Mouse (Mus musculus) C2C12 (cell line): ENCODE measurements around the gene Cenpb. TPM values are rescaled to one million over a fixed set of nuclear protein-coding genes. Genes with fewer than 3 reads are reported as not detected.
"Not testable (repeated sequence)": the region's sequence is repeated elsewhere in the genome, so short reads cannot be mapped to it uniquely, and the experiment has no call there.

Experiments used
- H3K27me3 ChIP-seq: one replicate; pipeline ENCODE4 v1.6.1; 2011; ENCODE audit not compliant: control insufficient read depth, insufficient read depth, insufficient read length
- H3K36me3 ChIP-seq: one replicate; pipeline ENCODE4 v1.6.1; 2011; ENCODE audit not compliant: control insufficient read depth, insufficient read depth
- H3K4me3 ChIP-seq: one replicate; pipeline ENCODE4 v1.5.1; 2011; ENCODE audit warnings: mild to moderate bottlenecking, control low read depth; ENCODE audit not compliant: poor library complexity, insufficient read depth, severe bottlenecking
- H3K79me2 ChIP-seq: one replicate; pipeline ENCODE4 v1.6.1; 2011; ENCODE audit not compliant: control insufficient read depth, insufficient read depth
- H3K79me3 ChIP-seq: one replicate; pipeline ENCODE4 v1.6.1; 2011; ENCODE audit warnings: low read depth, control low read depth
- H3ac ChIP-seq: one replicate; pipeline ENCODE3; 2011; ENCODE audit warnings: low read depth; ENCODE audit not compliant: control insufficient read depth, insufficient read length
- CEBPB ChIP-seq: IDR thresholded peaks from one replicate; pipeline ENCODE4 v1.6.1; 2011; ENCODE audit warnings: low read depth, mild to moderate bottlenecking, control low read depth, moderate library complexity
- CTCF ChIP-seq: IDR thresholded peaks from one replicate; pipeline ENCODE4 v1.5.1; 2011; ENCODE audit not compliant: control insufficient read depth, insufficient read depth, insufficient read length
- FOSL1 ChIP-seq: IDR thresholded peaks from one replicate; pipeline ENCODE4 v1.8.0; 2011; ENCODE audit warnings: mild to moderate bottlenecking, low read length; ENCODE audit not compliant: poor library complexity, insufficient read depth, severe bottlenecking
- MAX ChIP-seq: IDR thresholded peaks from one replicate; pipeline ENCODE4 v1.6.1; 2011; ENCODE audit warnings: mild to moderate bottlenecking, control low read depth
- MYOD1 ChIP-seq: IDR thresholded peaks from one replicate; pipeline ENCODE4 v1.6.1; 2011; ENCODE audit warnings: low read depth; ENCODE audit not compliant: control insufficient read depth, insufficient read length
- MYOG ChIP-seq: IDR thresholded peaks from one replicate; pipeline ENCODE4 v1.6.1; 2011; ENCODE audit not compliant: control insufficient read depth, insufficient read length; ENCODE audit errors: extremely low read depth
- USF1 ChIP-seq: IDR thresholded peaks from one replicate; pipeline ENCODE4 v1.6.1; 2011; ENCODE audit warnings: low read depth, mild to moderate bottlenecking, control low read depth, moderate library complexity
- long read RNA-seq, 2 experiments: library from polyadenylated mRNA; unstranded; transcript quantifications; one replicate each; pipeline ENCODE4 v2.0.0; 2019 to 2020
- polyA plus RNA-seq: library from polyadenylated mRNA; unstranded; fragments of >200 nt; fragmentation: generic; extraction: Trizol; gene quantifications from one replicate; pipeline ENCODE4 v1.2.1, GENCODE M21; 2012; ENCODE audit warnings: missing spikeins

The Cenpb gene
- polyA plus RNA-seq: 168 TPM
- long read RNA-seq, experiment 1, full-length matches to known transcripts: 57 of 57 reads
- long read RNA-seq, experiment 1, partial matches to known transcripts: 0 of 57 reads
- long read RNA-seq, experiment 1, other reads (novel, unspliced or antisense): 0 of 57 reads
- long read RNA-seq, experiment 2, full-length matches to known transcripts: 17 of 17 reads
- long read RNA-seq, experiment 2, partial matches to known transcripts: 0 of 17 reads
- long read RNA-seq, experiment 2, other reads (novel, unspliced or antisense): 0 of 17 reads

DNA sequence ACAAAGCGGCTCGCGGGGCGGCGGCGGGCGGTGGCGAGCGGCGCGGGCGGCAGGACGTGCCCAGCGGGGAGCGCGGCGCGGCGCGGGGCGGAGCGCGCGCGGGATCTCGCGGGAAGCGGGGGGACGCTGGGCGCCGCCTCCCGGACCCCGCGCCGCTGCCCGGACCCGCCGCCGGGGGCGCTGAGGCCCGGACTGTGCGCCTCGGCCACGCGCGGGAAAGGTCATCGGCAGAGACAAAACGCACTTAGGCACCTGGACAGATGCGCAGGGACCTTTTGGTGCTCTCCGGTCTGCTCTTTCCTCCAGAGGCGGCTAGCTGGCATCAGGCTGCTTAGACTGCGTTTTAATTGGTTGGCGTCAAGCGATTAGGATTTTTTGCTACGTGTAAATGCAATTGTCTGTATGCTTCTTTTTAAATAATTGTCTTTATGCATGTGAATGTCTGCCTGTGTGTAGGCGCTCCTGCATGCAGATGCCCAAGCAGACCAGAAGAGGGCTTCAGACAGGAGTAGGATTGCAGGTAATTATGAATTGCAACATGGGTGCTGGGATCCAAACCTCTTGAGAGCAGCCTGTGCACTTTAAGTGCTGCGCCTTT, at the start of gene Cenpb:
Gene Cenpb, minus strand, starts transcription at position 78 of the 598 bp plus-strand sequence.
- Histone ChIP-seq H3K79me2 (peaks cover 46% of the 10 kb centered on the region), H3K27me3 (no peaks in the 10 kb centered on the region), H3ac (peak within 1 kb of the TSS; percentile 90), H3K4me3 (peak within 1 kb of the TSS; percentile 83), H3K79me3 (peaks cover 36% of the 10 kb centered on the region), H3K36me3 (peaks cover 13% of the 10 kb centered on the region)
- TF ChIP-seq MAX (peak; percentile 84), MYOD1 (no peak), USF1 (no peak), CTCF (peak; percentile 91), MYOG (no peak), FOSL1 (no peak), CEBPB (peak; percentile 51)

DNA sequence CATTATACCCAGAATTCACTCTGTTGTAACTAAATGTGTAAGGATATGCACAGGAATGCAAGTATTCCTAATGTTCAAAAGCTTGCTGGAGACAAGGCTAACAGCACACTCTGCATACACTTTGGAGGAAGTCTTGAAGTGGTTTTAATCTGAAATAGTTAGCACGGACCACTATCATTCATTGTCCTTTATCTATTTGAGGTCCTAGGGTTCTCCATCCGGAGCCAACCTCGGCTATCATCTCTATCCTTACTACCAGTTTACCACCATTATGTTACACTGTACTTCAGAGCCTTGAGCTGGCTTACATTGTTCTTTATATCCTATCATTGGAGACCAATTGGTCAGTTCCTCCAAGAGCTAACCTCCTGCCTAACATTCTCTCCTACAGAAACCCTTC, 47.4 kb upstream of the Cenpb start:
- Histone ChIP-seq H3K79me3 (no peaks in the 10 kb centered on the region), H3K27me3 (no peaks in the 10 kb centered on the region), H3ac (no peak overlapping the region), H3K79me2 (no peaks in the 10 kb centered on the region), H3K4me3 (no peak overlapping the region), H3K36me3 (no peaks in the 10 kb centered on the region)
- no peak for TF ChIP-seq FOSL1
- TF ChIP-seq CTCF: no peak

DNA sequence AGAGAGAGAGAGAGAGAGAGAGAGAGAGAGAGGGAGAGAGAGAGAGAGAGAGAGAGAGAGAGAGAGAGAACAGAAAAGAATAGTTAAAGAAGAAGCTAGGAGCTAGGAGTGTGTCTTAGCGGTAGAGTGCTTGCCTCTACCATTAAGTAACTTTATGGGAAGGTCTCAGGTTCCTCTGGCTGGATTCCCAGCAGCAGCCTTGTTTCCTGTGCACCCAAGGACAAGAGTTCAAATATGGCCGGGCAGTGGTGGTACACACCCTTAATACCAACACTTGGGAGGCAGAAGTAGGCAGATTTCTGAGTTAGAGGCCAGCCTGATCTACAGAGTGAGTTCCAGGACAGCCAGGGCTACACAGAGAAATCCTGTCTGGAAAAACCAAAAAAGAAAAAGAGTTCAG, 46.8 kb upstream of the Cenpb start:
- H3K4me3 ChIP-seq, H3K27me3 ChIP-seq, H3ac ChIP-seq, H3K79me3 ChIP-seq, H3K79me2 ChIP-seq, H3K36me3 ChIP-seq: not testable (repeated sequence)

DNA sequence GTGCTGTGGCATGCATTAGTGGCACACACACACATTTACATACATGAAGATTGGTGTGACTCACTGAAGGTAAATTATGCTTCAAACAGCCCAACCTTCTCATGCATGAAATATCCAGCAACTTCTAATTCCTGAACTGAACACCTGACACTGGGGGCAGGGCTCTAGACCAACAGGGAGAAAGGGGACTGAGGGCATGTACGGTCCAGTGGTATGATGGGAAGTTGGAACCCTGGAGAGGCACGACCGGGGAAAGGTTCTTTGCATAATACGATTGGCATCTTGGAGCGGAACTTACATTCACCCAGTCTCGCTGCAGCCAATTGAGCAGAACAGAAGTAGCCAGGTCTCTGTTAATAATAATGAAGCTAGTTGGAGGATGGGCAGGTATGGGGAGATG, 45.3 kb upstream of the Cenpb start:
- Histone ChIP-seq H3K79me2 (no peaks in the 10 kb centered on the region), H3K27me3 (no peaks in the 10 kb centered on the region), H3K79me3 (no peaks in the 10 kb centered on the region), H3K36me3 (no peaks in the 10 kb centered on the region), H3ac (no peak overlapping the region), H3K4me3 (no peak overlapping the region)
- TF ChIP-seq MYOG (no peak), CTCF (no peak), CEBPB (no peak), FOSL1 (no peak)

DNA sequence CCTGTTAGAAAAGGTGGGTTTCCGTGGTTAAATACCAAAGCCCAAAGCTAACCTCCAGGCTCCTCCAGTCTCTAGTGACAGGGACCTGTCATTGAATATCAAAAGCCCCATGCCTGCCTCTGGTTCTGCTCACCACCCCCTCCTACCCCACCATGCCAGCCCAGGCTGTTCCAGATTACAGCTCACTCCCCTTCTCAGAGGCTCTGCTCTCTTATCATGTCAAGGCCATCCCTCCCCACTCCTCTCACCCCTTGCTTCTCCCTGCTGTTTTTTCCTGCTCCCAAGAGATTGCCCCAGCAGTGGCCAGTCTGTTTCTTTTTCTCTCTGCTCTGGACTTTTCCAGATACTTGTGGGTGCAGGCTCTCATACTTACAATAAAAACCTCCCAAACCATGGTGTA, 43.7 kb upstream of the Cenpb start:
- H3ac ChIP-seq: no peak overlapping the region
- no peaks in the 10 kb centered on the region for H3K79me2 ChIP-seq
- H3K4me3 ChIP-seq: no peak overlapping the region
- TF ChIP-seq CTCF (no peak), MYOG (no peak), FOSL1 (no peak), MYOD1 (no peak), MAX (no peak), USF1 (no peak), CEBPB (no peak)
- H3K79me3 ChIP-seq: no peaks in the 10 kb centered on the region
- no peaks in the 10 kb centered on the region for H3K36me3 ChIP-seq
- no peaks in the 10 kb centered on the region for H3K27me3 ChIP-seq

DNA sequence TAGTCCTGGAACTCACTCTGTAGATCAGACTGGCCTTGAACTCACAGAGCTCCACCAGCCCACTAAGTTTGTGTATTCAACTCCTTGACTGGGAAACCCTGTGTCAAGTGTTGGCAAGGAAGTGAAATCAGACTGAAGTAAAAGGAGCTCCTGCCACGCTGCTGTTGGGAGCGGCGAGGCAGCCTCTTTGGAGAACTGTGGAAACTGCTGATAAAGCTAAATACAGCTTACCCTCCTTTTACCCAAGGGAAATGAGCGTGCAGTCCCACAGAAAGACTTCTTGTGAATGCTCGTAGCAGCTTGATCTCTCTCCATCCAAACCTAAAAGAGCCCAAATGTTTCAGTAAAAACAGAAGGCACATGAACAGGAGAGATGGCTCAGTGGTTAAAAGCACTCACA, 42.7 kb upstream of the Cenpb start:
- Histone ChIP-seq H3K27me3 (no peaks in the 10 kb centered on the region), H3K36me3 (no peaks in the 10 kb centered on the region), H3K4me3 (no peak overlapping the region), H3K79me2 (no peaks in the 10 kb centered on the region), H3K79me3 (no peaks in the 10 kb centered on the region), H3ac (no peak overlapping the region)
- TF ChIP-seq CTCF (no peak), CEBPB (no peak), MYOD1 (no peak), FOSL1 (no peak), MYOG (no peak), MAX (no peak), USF1 (no peak)
